In the genomic region with DNA sequence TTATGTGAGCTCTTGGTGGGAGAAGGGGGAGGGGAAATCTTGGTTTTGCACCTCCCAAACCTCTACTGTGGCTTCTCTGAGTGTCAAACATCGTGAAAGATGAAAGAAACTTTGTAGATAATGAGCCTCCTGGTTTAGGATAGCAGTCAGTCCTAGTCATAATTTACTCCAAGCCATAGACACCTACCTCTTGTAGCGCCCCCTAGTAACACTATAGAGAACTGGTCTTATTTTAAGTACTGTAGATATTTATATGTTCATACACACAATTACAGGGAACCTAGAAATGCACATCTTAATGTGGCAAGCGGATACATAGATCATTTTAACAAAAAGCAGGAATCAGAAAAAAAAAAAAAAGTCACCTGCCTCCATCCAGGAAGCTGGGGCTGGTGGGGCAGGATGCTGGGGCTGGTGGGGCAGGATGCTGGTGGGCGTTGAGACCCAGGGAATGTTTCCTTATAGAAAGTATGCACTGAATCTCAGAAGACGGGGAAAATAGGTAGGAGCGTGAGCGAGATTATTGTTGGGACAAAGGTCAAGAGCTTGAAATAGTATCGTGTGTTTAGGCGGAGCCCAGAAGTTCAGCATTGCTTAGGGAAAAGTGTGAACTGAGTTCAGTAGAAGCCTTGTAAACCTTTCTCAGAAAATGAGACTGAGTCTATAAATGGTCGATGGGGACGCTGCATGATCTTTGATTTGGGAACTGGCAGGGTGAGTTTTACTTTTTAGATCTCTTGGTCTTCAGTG, we compare ENCODE assay signal across 11 mouse cellular contexts. TPM values are rescaled to one million over a fixed set of nuclear protein-coding genes. Genes with fewer than 3 reads are reported as not detected.
A peak's percentile ranks its signal among the peaks of the same experiment; 100 is the strongest.
DNase-seq lines count a peak whose midpoint lies in the region; ATAC-seq and TF ChIP-seq lines count a peak whose summit lies in the region.
"Had no signal": no experiment of that assay in that cellular context is flagged by ENCODE, and none has a peak within 500 bp of the region (broad histone marks: within the 10 kb centered on the region; RNA-seq: fewer than 3 reads in every experiment).

No protein-coding gene starts in this region.

- H3K36me3 ChIP-seq in hindbrain, embryonic 14.5 days (replicated peaks; ENCODE audit: control insufficient read depth, insufficient read depth), result no peaks in the 10 kb centered on the region
- no peaks in the 10 kb centered on the region for H3K36me3 ChIP-seq in hindbrain, embryonic 11.5 days (ENCODE audit: control insufficient read depth, insufficient read depth, low read length)
- H3K36me3 ChIP-seq in midbrain, embryonic 14.5 days (ENCODE audit: control insufficient read depth, insufficient read depth, low read length), result no peaks in the 10 kb centered on the region
- no peaks in the 10 kb centered on the region for H3K36me3 ChIP-seq in midbrain, embryonic 10.5 days
- no peaks in the 10 kb centered on the region for H3K36me3 ChIP-seq in kidney, postnatal 0 days (ENCODE audit: insufficient read depth, low read length)
- H3K36me3 ChIP-seq: limb, embryonic 12.5 days; neural tube, embryonic 12.5 days had no signal

- WGBS in hindbrain, embryonic 14.5 days, result 84% methylated on average over 11 of the region's 11 CpGs
- WGBS in hindbrain, embryonic 11.5 days, result 83% methylated on average over 11 of the region's 11 CpGs
- WGBS in midbrain, embryonic 14.5 days, result 90% methylated on average over 11 of the region's 11 CpGs
- WGBS in midbrain, embryonic 10.5 days, result 87% methylated on average over 11 of the region's 11 CpGs
- 56% methylated on average over 11 of the region's 11 CpGs for WGBS in kidney, postnatal 0 days

- H3K9ac ChIP-seq in hindbrain, embryonic 14.5 days, result no peak overlapping the region
- H3K9ac ChIP-seq in hindbrain, embryonic 11.5 days (ENCODE audit: low read depth, low read length), result no peak overlapping the region
- no peak overlapping the region for H3K9ac ChIP-seq in midbrain, embryonic 14.5 days (replicated peaks; ENCODE audit: low read length)
- no peak overlapping the region for H3K9ac ChIP-seq in kidney, postnatal 0 days (ENCODE audit: low read depth, low read length)
- H3K9ac ChIP-seq: limb, embryonic 12.5 days; neural tube, embryonic 12.5 days had no signal

- no peak overlapping the region; the same call in 1 of the 2 replicates for H3K4me3 ChIP-seq in hindbrain, embryonic 14.5 days (replicated peaks; ENCODE audit: low read length)
- no peak overlapping the region for H3K4me3 ChIP-seq in hindbrain, embryonic 11.5 days (ENCODE audit: low read depth, low read length)
- H3K4me3 ChIP-seq in midbrain, embryonic 14.5 days (replicated peaks; ENCODE audit: low read depth, low read length), result no peak overlapping the region
- H3K4me3 ChIP-seq in midbrain, embryonic 10.5 days, result no peak overlapping the region
- no peak overlapping the region for H3K4me3 ChIP-seq in kidney, postnatal 0 days (replicated peaks; ENCODE audit: low read depth, low read length)
- H3K4me3 ChIP-seq: limb, embryonic 12.5 days; neural tube, embryonic 12.5 days had no signal

- peak; percentile 23; the same call in 1 of the 2 replicates for TF ChIP-seq CTCF in kidney, postnatal 0 days (IDR thresholded peaks at IDR 0.05; ENCODE audit: low read depth)

- no peak for DNase-seq in hindbrain, embryonic 14.5 days (ENCODE audit: low spot score)
- no peak for DNase-seq in hindbrain, embryonic 11.5 days (ENCODE audit: low spot score)
- DNase-seq in midbrain, embryonic 14.5 days, result no peak
- no peak for DNase-seq in midbrain, embryonic 10.5 days (ENCODE audit: low spot score)
- DNase-seq in kidney, postnatal 0 days (ENCODE audit: low spot score), result peak; percentile 41
- peak; percentile 12 for DNase-seq in yolk sac, embryonic 10.5 days (ENCODE audit: low spot score)
- DNase-seq in testis, postnatal 10 days (ENCODE audit: low spot score), result no peak
- DNase-seq: embryo, embryonic 11 days had no signal

- H3K27me3 ChIP-seq in hindbrain, embryonic 14.5 days (ENCODE audit: control insufficient read depth, insufficient read depth, low read length), result no peaks in the 10 kb centered on the region
- H3K27me3 ChIP-seq in hindbrain, embryonic 11.5 days (ENCODE audit: control insufficient read depth, insufficient read depth, low read length), result no peaks in the 10 kb centered on the region
- H3K27me3 ChIP-seq in midbrain, embryonic 14.5 days (ENCODE audit: control insufficient read depth, insufficient read depth, low read length), result no peaks in the 10 kb centered on the region
- H3K27me3 ChIP-seq in midbrain, embryonic 10.5 days (ENCODE audit: low read depth, poor library complexity, severe bottlenecking), result no peaks in the 10 kb centered on the region
- no peaks in the 10 kb centered on the region for H3K27me3 ChIP-seq in kidney, postnatal 0 days (ENCODE audit: insufficient read depth, low read length)
- H3K27me3 ChIP-seq: neural tube, embryonic 12.5 days had no signal

- H3K4me2 ChIP-seq in hindbrain, embryonic 14.5 days (replicated peaks), result peak overlapping the region; percentile 30
- no peak overlapping the region for H3K4me2 ChIP-seq in hindbrain, embryonic 11.5 days (replicated peaks; ENCODE audit: low read depth, low read length)
- H3K4me2 ChIP-seq in midbrain, embryonic 14.5 days (ENCODE audit: low read length), result no peak overlapping the region
- no peak overlapping the region for H3K4me2 ChIP-seq in kidney, postnatal 0 days (ENCODE audit: low read length)
- H3K4me2 ChIP-seq: limb, embryonic 12.5 days; neural tube, embryonic 12.5 days had no signal

- peak overlapping the region; percentile 65 for H3K27ac ChIP-seq in hindbrain, embryonic 14.5 days
- no peak overlapping the region for H3K27ac ChIP-seq in hindbrain, embryonic 11.5 days (ENCODE audit: low read depth, low read length)
- peak overlapping the region; percentile 60; the same call in 1 of the 2 replicates for H3K27ac ChIP-seq in midbrain, embryonic 14.5 days (replicated peaks; ENCODE audit: low read depth, low read length)
- H3K27ac ChIP-seq in midbrain, embryonic 10.5 days (replicated peaks), result no peak overlapping the region
- H3K27ac ChIP-seq in kidney, postnatal 0 days, result peak overlapping the region; percentile 70
- H3K27ac ChIP-seq: limb, embryonic 12.5 days; macrophage; neural tube, embryonic 12.5 days had no signal

- no peaks in the 10 kb centered on the region for H3K9me3 ChIP-seq in hindbrain, embryonic 14.5 days (ENCODE audit: control insufficient read depth, low read length)
- no peaks in the 10 kb centered on the region for H3K9me3 ChIP-seq in hindbrain, embryonic 11.5 days (ENCODE audit: control insufficient read depth, low read length)
- H3K9me3 ChIP-seq in midbrain, embryonic 14.5 days (ENCODE audit: control insufficient read depth, low read length), result no peaks in the 10 kb centered on the region
- H3K9me3 ChIP-seq in midbrain, embryonic 10.5 days (replicated peaks), result no peaks in the 10 kb centered on the region
- H3K9me3 ChIP-seq in kidney, postnatal 0 days (replicated peaks; ENCODE audit: low read length), result no peaks in the 10 kb centered on the region
- H3K9me3 ChIP-seq: limb, embryonic 12.5 days; neural tube, embryonic 12.5 days had no signal

- 0 out of 2 replicates have a peak, but pooled peaks have one; percentile 6 for ATAC-seq in hindbrain, embryonic 14.5 days (ENCODE audit: low FRiP score)
- no peak for ATAC-seq in hindbrain, embryonic 11.5 days (ENCODE audit: low FRiP score)
- no peak for ATAC-seq in midbrain, embryonic 14.5 days (ENCODE audit: low FRiP score, low TSS enrichment)
- no peak; the same call in 1 of the 2 replicates for ATAC-seq in kidney, postnatal 0 days (replicated peaks; ENCODE audit: low FRiP score, low read depth)

- no peaks in the 10 kb centered on the region for H3K4me1 ChIP-seq in hindbrain, embryonic 14.5 days (replicated peaks; ENCODE audit: control insufficient read depth, insufficient read depth, low read length)
- no peaks in the 10 kb centered on the region for H3K4me1 ChIP-seq in hindbrain, embryonic 11.5 days (replicated peaks; ENCODE audit: control insufficient read depth, insufficient read depth, low read length)
- no peaks in the 10 kb centered on the region for H3K4me1 ChIP-seq in midbrain, embryonic 14.5 days (ENCODE audit: control insufficient read depth, insufficient read depth, low read length)
- peaks cover 11% of the 10 kb centered on the region for H3K4me1 ChIP-seq in midbrain, embryonic 10.5 days
- H3K4me1 ChIP-seq in kidney, postnatal 0 days (replicated peaks; ENCODE audit: insufficient read depth, low read length), result no peaks in the 10 kb centered on the region
- H3K4me1 ChIP-seq: limb, embryonic 12.5 days; neural tube, embryonic 12.5 days had no signal

RNA-seq across cellular contexts. Expression of a gene that starts 1.1 kb away (rescaled TPM):
- polyA plus RNA-seq in hindbrain, embryonic 14.5 days (2014; fragmentation: Nextera tagmentation; extraction: Ambion mirVana), result 16.8 and 18.5 TPM in 2 replicates
- polyA plus RNA-seq in hindbrain, embryonic 11.5 days (2014; fragmentation: Nextera tagmentation; extraction: Ambion mirVana), result 0.09 TPM in 1 of 2 replicates, not detected in the other
- 6.1 and 11.9 TPM in 2 replicates for polyA plus RNA-seq in midbrain, embryonic 14.5 days (2014; fragmentation: Nextera tagmentation; extraction: Ambion mirVana)
- polyA plus RNA-seq in midbrain, embryonic 10.5 days (2016; fragmentation: Nextera tagmentation; extraction: Ambion mirVana), result 0.04 and 0.05 TPM in 2 replicates
- 0.09 and 0.16 TPM in 2 replicates for polyA plus RNA-seq in kidney, postnatal 0 days (2015; fragmentation: Nextera tagmentation; extraction: Ambion mirVana)
- polyA plus RNA-seq: limb, embryonic 12.5 days; macrophage had no signal

RNA-seq across cellular contexts. Expression of a gene that starts 20.0 kb away (rescaled TPM):
- polyA plus RNA-seq in hindbrain, embryonic 14.5 days (2014; fragmentation: Nextera tagmentation; extraction: Ambion mirVana), result 6.6 and 7.0 TPM in 2 replicates
- 6.8 and 10.2 TPM in 2 replicates for polyA plus RNA-seq in hindbrain, embryonic 11.5 days (2014; fragmentation: Nextera tagmentation; extraction: Ambion mirVana)
- polyA plus RNA-seq in midbrain, embryonic 14.5 days (2014; fragmentation: Nextera tagmentation; extraction: Ambion mirVana), result 8.5 and 9.4 TPM in 2 replicates
- polyA plus RNA-seq in midbrain, embryonic 10.5 days (2016; fragmentation: Nextera tagmentation; extraction: Ambion mirVana), result 11.7 and 13.1 TPM in 2 replicates
- 4.8 TPM in 2 replicates for polyA plus RNA-seq in kidney, postnatal 0 days (2015; fragmentation: Nextera tagmentation; extraction: Ambion mirVana)

RNA-seq across cellular contexts. Expression of a gene that starts 33.4 kb away (rescaled TPM):
- 4.8 and 5.9 TPM in 2 replicates for polyA plus RNA-seq in hindbrain, embryonic 14.5 days (2014; fragmentation: Nextera tagmentation; extraction: Ambion mirVana)
- polyA plus RNA-seq in hindbrain, embryonic 11.5 days (2014; fragmentation: Nextera tagmentation; extraction: Ambion mirVana), result 5.5 and 6.8 TPM in 2 replicates
- 2.6 and 4.5 TPM in 2 replicates for polyA plus RNA-seq in midbrain, embryonic 14.5 days (2014; fragmentation: Nextera tagmentation; extraction: Ambion mirVana)
- polyA plus RNA-seq in midbrain, embryonic 10.5 days (2016; fragmentation: Nextera tagmentation; extraction: Ambion mirVana), result 5.6 and 6.0 TPM in 2 replicates
- polyA plus RNA-seq in kidney, postnatal 0 days (2015; fragmentation: Nextera tagmentation; extraction: Ambion mirVana), result 17.5 and 19.4 TPM in 2 replicates
- polyA plus RNA-seq: macrophage had no signal

Comparison
In these comparisons a context has a peak if more than half of its experiments do, and no peak if none do; other contexts are left out.
1. H3K27ac ChIP-seq: peak in hindbrain, embryonic 14.5 days (single experiment), midbrain, embryonic 14.5 days (single experiment) and kidney, postnatal 0 days (single experiment); none in hindbrain, embryonic 11.5 days (single experiment) and midbrain, embryonic 10.5 days (single experiment).
2. DNase-seq: peak in kidney, postnatal 0 days (single experiment) and yolk sac, embryonic 10.5 days (single experiment); none in hindbrain, embryonic 14.5 days (single experiment), hindbrain, embryonic 11.5 days (single experiment), midbrain, embryonic 14.5 days (single experiment), midbrain, embryonic 10.5 days (single experiment) and testis, postnatal 10 days (single experiment).